Mouse (Mus musculus) MEL-GATA-1-ER (cell line): Measurements from ENCODE around the gene Dis3l2.

ENCODE experiments used
- DNase-seq: peaks from one replicate; pipeline ENCODE4 v3.0.0-alpha.2; 2012; ENCODE audit warnings: low read depth; ENCODE audit errors: extremely low read depth

The Dis3l2 gene

GRCm38 (mm10) chr1:86914697-86915096 is 211.1 kb downstream of the Dis3l2 start:
- DNase-seq: peak; percentile 4

DNA sequence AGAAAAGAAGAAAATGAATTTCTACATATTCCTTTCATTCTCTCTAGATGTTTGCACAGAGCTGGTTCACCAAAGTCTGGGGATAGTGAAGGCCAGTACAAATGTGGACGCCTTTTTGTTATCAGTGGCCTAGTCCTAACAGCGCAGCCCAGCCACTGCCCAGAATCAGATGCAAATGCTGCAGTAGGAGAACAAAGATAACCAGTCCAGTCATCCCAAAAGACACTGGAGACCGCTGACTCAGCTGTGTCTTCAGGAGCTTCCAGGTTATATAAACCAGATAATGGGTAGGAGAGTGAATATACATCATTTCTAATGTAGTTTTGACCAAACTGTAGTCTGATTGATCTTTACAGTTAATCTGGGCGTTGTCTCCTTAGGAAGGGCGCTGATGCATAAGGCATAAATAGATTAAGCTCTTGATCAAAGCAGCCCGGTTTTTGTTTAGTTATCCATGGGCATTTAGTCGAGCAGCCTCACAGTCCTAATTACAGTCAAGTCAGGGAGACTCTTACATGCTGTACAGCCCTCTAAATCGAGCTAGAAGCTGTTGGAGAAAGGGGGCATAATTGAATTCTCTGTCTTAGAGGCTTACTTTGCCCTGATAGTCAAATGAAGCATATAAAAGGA is 212.9 kb downstream of the Dis3l2 start:
- peak; percentile 3 for DNase-seq

GRCm38 (mm10) chr1:86925776-86926175 is 222.2 kb downstream of the Dis3l2 start:
- DNase-seq: no peak

- DNase-seq: no peak
These were observed 228.2 kb downstream of the Dis3l2 start for GRCm38 (mm10) chr1:86931606-86932379.

- no peak for DNase-seq
These were observed 229.2 kb downstream of the Dis3l2 start for GRCm38 (mm10) chr1:86932810-86933209.

- DNase-seq: no peak
These were observed 230.0 kb downstream of the Dis3l2 start for GRCm38 (mm10) chr1:86933656-86934055.

- peak; percentile 15 for DNase-seq
These were observed 248.0 kb downstream of the Dis3l2 start for GRCm38 (mm10) chr1:86951501-86952205.

GRCm38 (mm10) chr1:86955801-86956200 is 252.2 kb downstream of the Dis3l2 start:
- no peak for DNase-seq

GRCm38 (mm10) chr1:86968261-86968964 is 264.8 kb downstream of the Dis3l2 start:
- no peak for DNase-seq

DNA sequence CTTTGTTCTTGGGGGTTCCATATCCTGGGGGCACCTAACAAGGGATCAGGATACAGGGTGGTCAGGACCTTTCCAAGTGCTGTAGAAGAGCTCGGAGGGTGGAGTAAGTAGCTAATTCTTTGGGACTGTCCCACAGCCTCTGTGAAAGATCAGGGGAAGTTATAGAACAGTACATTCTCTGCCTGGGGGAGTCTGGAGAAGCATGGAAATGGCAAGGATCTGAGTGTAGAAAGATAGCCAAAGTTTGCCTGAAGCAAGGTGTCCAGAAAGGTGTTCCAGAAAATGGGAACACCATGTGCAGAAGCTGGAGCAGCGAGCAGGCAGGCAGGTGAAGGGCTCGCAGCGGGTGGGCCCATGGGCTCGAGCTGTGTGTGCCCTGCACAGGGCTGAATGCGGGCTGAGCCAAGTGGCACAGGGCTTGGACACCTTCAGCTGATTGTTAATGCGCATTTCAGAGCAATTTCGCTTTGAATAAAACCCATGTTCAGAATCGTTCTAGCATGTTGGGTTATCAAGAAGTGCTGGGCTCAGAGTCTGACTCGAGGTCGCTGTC is 265.6 kb downstream of the Dis3l2 start:
- DNase-seq: no peak

DNA sequence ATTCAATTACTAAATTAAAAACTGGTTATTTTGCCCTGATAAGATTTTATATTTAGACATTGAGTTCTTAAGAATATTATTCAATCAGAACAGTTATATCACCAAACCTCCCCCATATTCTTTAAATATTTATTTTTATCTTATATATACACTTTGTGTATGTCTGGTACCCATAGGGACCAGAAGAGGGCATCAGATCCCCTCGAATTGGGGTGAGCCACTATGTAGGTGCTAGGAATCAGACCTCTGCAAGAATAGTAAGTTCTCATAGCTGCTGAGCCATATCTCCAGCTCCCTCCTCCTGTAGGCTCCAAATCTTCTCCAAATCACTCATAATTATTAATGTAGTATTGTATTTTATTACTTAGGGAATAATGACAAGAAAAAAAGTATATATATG is 269.1 kb downstream of the Dis3l2 start:
- peak; percentile 9 for DNase-seq

DNA sequence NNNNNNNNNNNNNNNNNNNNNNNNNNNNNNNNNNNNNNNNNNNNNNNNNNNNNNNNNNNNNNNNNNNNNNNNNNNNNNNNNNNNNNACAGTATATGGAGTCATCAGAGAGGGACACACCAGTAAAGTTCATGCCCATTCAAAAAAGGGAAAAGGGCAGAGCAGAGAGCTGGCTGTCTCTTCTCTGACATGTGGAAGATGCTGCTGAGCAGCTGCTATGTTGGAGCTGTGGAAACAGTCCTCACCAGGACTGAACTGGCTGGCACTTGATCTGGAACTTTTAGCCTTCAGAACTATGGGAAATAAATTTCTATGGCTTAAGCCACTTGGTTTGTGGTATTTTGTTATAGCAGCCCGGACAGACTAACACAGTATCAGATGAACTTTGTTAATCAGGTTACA is 273.4 kb downstream of the Dis3l2 start:
- DNase-seq: no peak

DNA sequence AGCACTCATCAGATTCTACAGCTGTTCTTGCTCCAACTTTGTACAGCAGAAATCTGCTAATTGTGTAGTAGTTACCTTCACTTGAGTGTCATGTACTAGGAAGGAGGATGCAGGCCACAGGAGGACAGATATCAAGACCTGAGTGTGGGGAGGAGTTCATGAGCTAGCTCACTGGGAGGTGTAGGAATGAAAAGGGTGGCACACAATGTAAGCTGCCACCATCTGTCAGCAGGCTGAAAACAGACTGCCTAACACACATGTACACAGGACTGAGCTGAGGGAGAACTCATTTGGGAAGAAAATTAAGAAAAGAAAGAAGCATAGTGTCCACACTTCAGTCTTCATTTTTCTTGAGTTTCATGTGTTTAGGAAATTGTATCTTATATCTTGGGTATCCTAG is 282.8 kb downstream of the Dis3l2 start:
- DNase-seq: no peak

GRCm38 (mm10) chr1:86992849-86993248 is 289.2 kb downstream of the Dis3l2 start:
- DNase-seq: no peak

GRCm38 (mm10) chr1:86994023-86994422 is 290.4 kb downstream of the Dis3l2 start:
- no peak for DNase-seq

GRCm38 (mm10) chr1:86998051-86998450 is 294.4 kb downstream of the Dis3l2 start:
- DNase-seq: no peak

- no peak for DNase-seq
These were observed 297.8 kb downstream of the Dis3l2 start for GRCm38 (mm10) chr1:87001365-87001764.

DNA sequence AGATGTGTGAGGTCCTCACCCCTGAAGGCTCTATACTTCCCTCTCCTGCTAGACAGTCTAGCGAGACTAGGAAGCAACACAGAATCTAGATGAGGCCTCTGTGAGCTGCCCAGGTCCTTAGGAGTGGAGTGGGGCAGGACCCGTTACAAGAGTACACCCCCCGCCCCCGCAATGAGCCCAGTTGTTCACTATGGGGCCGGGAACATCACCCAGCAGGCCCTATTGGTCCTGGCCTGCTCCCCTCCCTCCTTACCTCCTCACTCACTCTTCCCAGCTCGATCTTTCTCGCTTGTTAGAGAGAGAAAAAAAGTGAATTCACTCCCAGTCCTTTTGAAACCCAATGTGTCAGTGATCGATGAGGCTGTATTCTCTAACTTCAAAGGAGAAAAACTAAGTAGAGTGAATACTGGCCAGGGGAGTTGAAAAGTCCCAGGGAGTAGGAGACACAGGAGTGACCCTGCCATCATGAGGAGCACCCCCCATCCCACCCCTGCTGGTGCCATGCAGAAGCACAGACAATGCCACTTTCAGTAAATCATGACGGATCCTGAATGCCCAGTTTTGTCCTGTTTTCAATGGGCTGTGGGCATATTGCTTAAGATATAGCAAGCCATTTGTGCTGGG is 299.0 kb downstream of the Dis3l2 start:
- DNase-seq: no peak

- no peak for DNase-seq
These were observed 299.6 kb downstream of the Dis3l2 start for GRCm38 (mm10) chr1:87003169-87003552.

DNA sequence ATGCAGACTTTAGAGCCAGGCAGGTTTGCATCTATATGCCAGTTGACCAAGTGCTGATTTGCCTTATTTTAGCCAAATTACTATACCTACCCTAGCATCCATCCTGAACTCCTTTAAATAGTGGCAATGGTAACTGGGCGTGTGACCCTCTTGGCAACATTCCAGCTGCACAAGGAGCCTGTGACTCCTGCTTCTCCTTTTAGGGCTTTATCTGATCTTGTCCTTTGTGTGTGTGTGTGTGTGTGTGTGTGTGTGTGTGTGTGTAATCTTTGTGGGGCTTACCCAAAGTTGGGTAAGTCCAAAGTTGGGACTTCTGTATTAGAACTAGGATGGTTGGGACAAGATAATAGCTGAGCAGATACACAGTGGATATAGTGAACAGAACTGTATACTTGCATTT is 302.8 kb downstream of the Dis3l2 start:
- peak; percentile 53 for DNase-seq

DNA sequence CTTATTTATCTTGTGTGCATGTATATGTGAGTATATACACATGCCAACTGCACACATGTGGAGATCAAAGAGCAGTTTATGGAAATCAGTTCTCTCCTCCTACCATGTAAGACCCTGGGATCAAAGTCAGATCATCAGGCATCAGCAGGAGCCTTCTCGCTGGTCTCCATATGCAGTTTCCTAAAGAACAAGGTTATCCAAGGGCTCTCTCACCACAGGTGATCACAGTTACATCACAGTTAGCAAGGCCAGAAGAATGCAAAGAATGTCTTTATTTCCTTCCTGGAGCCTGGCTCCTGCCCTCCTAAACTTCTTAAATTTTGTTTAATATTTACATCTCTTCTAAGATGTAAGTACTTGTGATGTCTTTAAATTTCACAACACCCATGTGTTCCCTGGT is 304.6 kb downstream of the Dis3l2 start:
- DNase-seq: no peak
